Mouse (Mus musculus): ENCODE measurements around the gene Alg5.

The Alg5 gene

GRCm38 (mm10) chr3:54791822-54792677, 56.7 kb downstream of the Alg5 start:
- no peak for DNase-seq (ENCODE audit: extremely low read depth, low read depth)

GRCm38 (mm10) chr3:54793762-54794161, 58.4 kb downstream of the Alg5 start:
- no peak for DNase-seq (ENCODE audit: extremely low read depth, low read depth)

DNA sequence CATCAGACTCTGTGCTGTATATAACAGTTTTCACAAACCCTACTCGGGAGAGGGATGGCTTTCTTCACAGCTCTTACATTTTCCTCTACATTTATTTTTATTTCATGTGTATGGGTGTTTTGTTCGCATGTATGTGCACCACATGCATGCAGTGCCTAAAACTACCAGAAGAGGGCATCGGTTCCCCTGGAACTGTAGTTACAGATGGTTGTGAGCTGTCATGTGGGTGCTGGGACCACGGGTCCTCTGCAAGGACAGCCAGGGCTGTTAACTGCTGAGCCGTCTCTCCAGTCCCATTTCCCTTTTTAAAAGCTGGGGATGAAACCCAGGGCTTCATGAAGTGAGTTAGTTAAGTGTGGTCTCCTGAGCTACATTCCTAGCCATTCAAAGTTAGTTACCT, 60.0 kb downstream of the Alg5 start:
- no peak for DNase-seq (ENCODE audit: extremely low read depth, low read depth)

- DNase-seq (ENCODE audit: extremely low read depth, low read depth): no peak
These were observed 60.5 kb downstream of the Alg5 start for GRCm38 (mm10) chr3:54795806-54796205.

DNA sequence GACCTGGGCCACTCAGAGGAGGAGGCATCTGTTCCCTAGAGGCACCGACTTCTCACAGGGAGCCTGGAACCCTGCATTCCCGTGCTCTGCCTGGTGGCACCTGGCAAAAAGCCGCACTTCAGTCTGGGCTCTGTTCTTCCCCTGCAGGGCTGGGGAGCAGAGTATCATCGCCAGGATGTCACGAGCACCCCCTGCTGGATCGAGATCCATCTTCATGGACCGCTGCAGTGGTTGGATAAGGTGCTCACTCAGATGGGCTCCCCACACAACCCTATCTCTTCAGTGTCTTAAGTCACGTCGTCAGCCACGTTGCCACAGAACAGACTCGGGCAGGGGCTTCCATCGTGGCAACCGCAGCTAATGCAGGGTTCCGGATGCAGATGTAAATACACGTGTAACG, 61.9 kb downstream of the Alg5 start:
- DNase-seq (ENCODE audit: extremely low read depth, low read depth): no peak

Data from MEL-GATA-1-ER (cell line).